Mouse (Mus musculus) hindbrain, embryonic 12.5 days (tissue): ENCODE results near the gene Rtn4rl1. TPM values are rescaled to one million over a fixed set of nuclear protein-coding genes. Genes with fewer than 3 reads are reported as not detected.
A peak's percentile ranks its signal among the peaks of the same experiment; 100 is the strongest.
"Not testable (repeated sequence)": the region's sequence is repeated elsewhere in the genome, so short reads cannot be mapped to it uniquely, and the experiment has no call there.

Experiments
- ATAC-seq: fragments of 200-750 bp; cut with Nextera tagmentation; 2 replicates; pipeline ENCODE4 v1.8.0; 2017; ENCODE audit warnings: moderate TSS enrichment; ENCODE audit not compliant: low FRiP score
- H3K27ac ChIP-seq: fragments of 300-500 bp; sonication (generic); 2 replicates; pipeline ENCODE4 v1.5.1; 2016; ENCODE audit warnings: mild to moderate bottlenecking
- H3K27me3 ChIP-seq: fragments of 300-500 bp; sonication (generic); 2 replicates; pipeline ENCODE4 v1.6.1; 2016; ENCODE audit warnings: mild to moderate bottlenecking
- H3K36me3 ChIP-seq: fragments of 300-500 bp; sonication (generic); 2 replicates; pipeline ENCODE4 v1.6.1; 2016; ENCODE audit warnings: mild to moderate bottlenecking
- H3K4me1 ChIP-seq: fragments of 300-500 bp; sonication (generic); 2 replicates; pipeline ENCODE4 v1.6.1; 2016
- H3K4me2 ChIP-seq: fragments of 300-500 bp; sonication (generic); replicated peaks from 2 replicates; pipeline ENCODE4 v1.6.1; 2016; ENCODE audit warnings: mild to moderate bottlenecking
- H3K4me3 ChIP-seq: fragments of 300-500 bp; sonication (generic); 2 replicates; pipeline ENCODE4 v1.5.1; 2016; ENCODE audit warnings: mild to moderate bottlenecking
- H3K9ac ChIP-seq: fragments of 300-500 bp; sonication (generic); 2 replicates; pipeline ENCODE4 v1.6.1; 2016; ENCODE audit warnings: mild to moderate bottlenecking, moderate library complexity
- H3K9me3 ChIP-seq: fragments of 300-500 bp; sonication (generic); replicated peaks from 2 replicates; pipeline ENCODE4 v1.6.1; 2016; ENCODE audit warnings: mild to moderate bottlenecking
- WGBS: fragments of 180-500 bp; shearing (Covaris S2); methylation state at CpG from one replicate; pipeline ENCODE4 v1.1.7; 2016; 5-methylcytosine and 5-hydroxymethylcytosine counted together
- polyA plus RNA-seq: library from polyadenylated mRNA; unstranded; fragments of >200 nt; fragmentation: Nextera tagmentation; extraction: Ambion mirVana; gene quantifications from 2 replicates; pipeline ENCODE4 v1.2.1, GENCODE M21; 2016

Rtn4rl1 gene
- polyA plus RNA-seq, 1 experiment from 2014 or later, result 5.1 TPM

GRCm38 (mm10) chr11:75174574-75174973 lies 19.0 kb upstream of the Rtn4rl1 start:
- ATAC-seq, H3K36me3 ChIP-seq, H3K4me2 ChIP-seq, H3K27ac ChIP-seq, H3K9ac ChIP-seq, H3K9me3 ChIP-seq, H3K4me3 ChIP-seq: not testable (repeated sequence)
- Histone ChIP-seq H3K4me1 (peaks cover 51% of the 10 kb centered on the region), H3K27me3 (peaks cover 50% of the 10 kb centered on the region)
- 73% methylated on average over 6 of the region's 6 CpGs for WGBS

GRCm38 (mm10) chr11:75178011-75178410 lies 15.6 kb upstream of the Rtn4rl1 start:
- peaks cover 22% of the 10 kb centered on the region for H3K36me3 ChIP-seq
- H3K4me2 ChIP-seq, result peak overlapping the region; percentile 98
- peaks cover 30% of the 10 kb centered on the region for H3K4me1 ChIP-seq
- H3K4me3 ChIP-seq, result peak overlapping the region; percentile 82
- H3K9ac ChIP-seq, result peak overlapping the region; percentile 76
- no peaks in the 10 kb centered on the region for H3K9me3 ChIP-seq
- peaks cover 16% of the 10 kb centered on the region for H3K27me3 ChIP-seq
- H3K27ac ChIP-seq, result peak overlapping the region; percentile 91
- 59% methylated on average over 12 of the region's 12 CpGs for WGBS
- no peak for ATAC-seq

GRCm38 (mm10) chr11:75178672-75179208 lies 14.8 kb upstream of the Rtn4rl1 start, which contains the start of gene Ovca2:
Gene Ovca2 (minus strand): TSS chr11:75178835.
- Histone ChIP-seq H3K9me3 (no peaks in the 10 kb centered on the region), H3K9ac (peak within 1 kb of the TSS; percentile 76), H3K27me3 (peaks cover 11% of the 10 kb centered on the region), H3K4me1 (peaks cover 32% of the 10 kb centered on the region), H3K36me3 (peaks cover 26% of the 10 kb centered on the region), H3K27ac (peak within 1 kb of the TSS; percentile 91), H3K4me2 (peak within 1 kb of the TSS; percentile 98), H3K4me3 (peak within 1 kb of the TSS; percentile 82)
- peak; percentile 95 for ATAC-seq
- WGBS, result under 1% methylated on average over 33 of the region's 33 CpGs

- Histone ChIP-seq H3K27ac (peak overlapping the region; percentile 60; the same call in 1 of the 2 replicates), H3K9me3 (no peaks in the 10 kb centered on the region), H3K4me1 (peaks cover 26% of the 10 kb centered on the region), H3K4me3 (no peak overlapping the region), H3K4me2 (no peak overlapping the region), H3K27me3 (no peaks in the 10 kb centered on the region), H3K9ac (no peak overlapping the region), H3K36me3 (peaks cover 17% of the 10 kb centered on the region)
- 74% methylated on average over 2 of the region's 2 CpGs for WGBS
- ATAC-seq, result no peak
Observed at GRCm38 (mm10) chr11:75183917-75184570, 9.5 kb upstream of the Rtn4rl1 start.

DNA sequence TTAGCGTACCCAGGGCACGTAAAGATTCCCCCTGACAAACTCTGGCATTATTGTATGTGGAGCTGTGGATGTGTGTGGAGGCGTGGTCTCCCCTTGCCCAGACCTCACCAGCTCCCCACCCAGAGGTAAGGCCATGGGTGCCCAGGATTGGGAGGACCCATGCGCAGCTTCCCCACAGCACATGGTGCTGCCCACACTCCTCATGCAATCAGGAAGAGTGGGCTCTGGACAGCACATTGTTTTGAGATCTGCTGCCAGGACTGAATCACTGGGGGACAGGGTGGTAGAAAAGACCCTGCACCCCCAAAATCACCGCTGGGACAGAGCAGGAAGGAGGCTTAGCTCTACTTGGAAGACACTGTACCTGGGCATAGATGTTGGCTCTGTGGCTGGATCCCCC lies 9.0 kb upstream of the Rtn4rl1 start:
- H3K4me3 ChIP-seq, result no peak overlapping the region
- no peaks in the 10 kb centered on the region for H3K9me3 ChIP-seq
- H3K27me3 ChIP-seq, result no peaks in the 10 kb centered on the region
- H3K4me1 ChIP-seq, result peaks cover 25% of the 10 kb centered on the region
- peak; percentile 9; the same call in 1 of the 2 replicates for ATAC-seq
- peaks cover 17% of the 10 kb centered on the region for H3K36me3 ChIP-seq
- no peak overlapping the region for H3K4me2 ChIP-seq
- H3K27ac ChIP-seq, result peak overlapping the region; percentile 60; the same call in 1 of the 2 replicates
- no peak overlapping the region for H3K9ac ChIP-seq
- 85% methylated on average over 5 of the region's 5 CpGs for WGBS

DNA sequence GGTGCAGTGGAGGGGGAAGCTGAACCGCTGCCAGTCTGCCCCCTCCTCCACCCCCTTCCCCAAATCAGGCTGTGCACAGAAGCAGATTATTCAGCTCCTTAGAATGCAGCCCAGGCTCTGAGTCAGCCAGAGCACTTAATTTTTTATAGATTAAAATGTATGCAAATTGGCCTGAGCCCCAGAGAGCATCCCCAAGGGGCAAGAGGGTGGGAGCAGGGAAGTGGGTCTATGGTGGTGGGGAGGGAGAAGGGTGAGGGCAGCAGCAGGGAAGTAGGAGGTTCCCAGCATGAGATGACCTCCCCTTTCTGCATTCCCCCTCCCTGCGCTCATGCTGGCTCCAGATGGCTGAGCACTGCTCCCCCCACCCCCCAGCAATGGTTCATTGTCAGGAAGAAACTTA lies 8.6 kb upstream of the Rtn4rl1 start:
- H3K4me1 ChIP-seq, result peaks cover 25% of the 10 kb centered on the region
- H3K27ac ChIP-seq, result peak overlapping the region; percentile 60
- peaks cover 17% of the 10 kb centered on the region for H3K36me3 ChIP-seq
- WGBS, result 55% methylated on average over 2 of the region's 2 CpGs
- no peaks in the 10 kb centered on the region for H3K9me3 ChIP-seq
- H3K9ac ChIP-seq, result no peak overlapping the region
- peak; percentile 16; the same call in 1 of the 2 replicates for ATAC-seq
- no peak overlapping the region for H3K4me3 ChIP-seq
- H3K4me2 ChIP-seq, result no peak overlapping the region
- H3K27me3 ChIP-seq, result no peaks in the 10 kb centered on the region

GRCm38 (mm10) chr11:75189713-75190370 lies 3.7 kb upstream of the Rtn4rl1 start:
- Histone ChIP-seq H3K9me3 (no peaks in the 10 kb centered on the region), H3K36me3 (no peaks in the 10 kb centered on the region), H3K4me2 (peak overlapping the region; percentile 71), H3K4me1 (peaks cover 41% of the 10 kb centered on the region), H3K4me3 (peak overlapping the region; percentile 71), H3K27me3 (peaks cover 38% of the 10 kb centered on the region), H3K27ac (no peak overlapping the region), H3K9ac (peak overlapping the region; percentile 67)
- WGBS, result under 1% methylated on average over 22 of the region's 22 CpGs
- peak; percentile 24 for ATAC-seq

- no peak overlapping the region for H3K27ac ChIP-seq
Observed at GRCm38 (mm10) chr11:75190371-75190724, 3.2 kb upstream of the Rtn4rl1 start.

DNA sequence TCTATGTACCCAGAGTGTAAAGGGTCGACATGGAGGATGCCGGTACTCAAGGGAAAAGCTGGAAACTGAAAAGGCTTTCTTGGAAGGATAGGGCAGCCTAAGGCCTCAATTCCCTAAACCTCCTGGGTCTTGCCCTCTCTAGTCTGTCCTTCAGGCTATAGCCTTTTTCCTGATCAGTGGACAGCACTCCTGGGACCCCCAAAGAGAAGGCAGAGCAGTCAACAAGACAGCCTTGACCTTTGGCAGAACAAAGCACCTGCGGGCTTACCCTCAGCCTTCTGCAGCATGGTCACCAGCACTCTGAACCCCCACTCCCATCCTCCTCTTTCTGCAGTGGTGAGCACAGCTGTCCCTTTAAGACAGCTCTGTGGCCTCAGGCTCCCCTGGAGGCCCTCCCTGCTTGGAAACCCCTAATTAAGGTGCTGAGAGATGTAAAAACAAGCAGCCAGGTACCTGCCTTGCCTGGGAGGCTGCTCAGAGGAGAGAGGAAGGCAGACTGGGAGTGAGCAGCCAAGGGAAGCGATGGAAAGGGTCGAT lies 2.6 kb upstream of the Rtn4rl1 start, which contains the start of gene Dph1:
Gene Dph1, minus strand, starts transcription at position 337 of the 537 bp plus-strand sequence.
- Histone ChIP-seq H3K27ac (no peak within 1 kb of the TSS), H3K36me3 (no peaks in the 10 kb centered on the region), H3K4me1 (peaks cover 44% of the 10 kb centered on the region), H3K4me3 (peak within 1 kb of the TSS; percentile 71), H3K9me3 (no peaks in the 10 kb centered on the region), H3K9ac (peak within 1 kb of the TSS; percentile 67), H3K27me3 (peaks cover 50% of the 10 kb centered on the region), H3K4me2 (peak within 1 kb of the TSS; percentile 71)
- no peak for ATAC-seq
- 55% methylated on average over 5 of the region's 5 CpGs for WGBS

More at GRCm38 (mm10) chr11:75190371-75190724, 3.2 kb upstream of the Rtn4rl1 start:
- H3K27me3 ChIP-seq, result peaks cover 43% of the 10 kb centered on the region
- peak overlapping the region; percentile 67 for H3K9ac ChIP-seq
- peak overlapping the region; percentile 71 for H3K4me3 ChIP-seq
- H3K4me2 ChIP-seq, result peak overlapping the region; percentile 71
- peaks cover 41% of the 10 kb centered on the region for H3K4me1 ChIP-seq
- H3K36me3 ChIP-seq, result no peaks in the 10 kb centered on the region
- peak; percentile 71 for ATAC-seq
- H3K9me3 ChIP-seq, result no peaks in the 10 kb centered on the region
- 1% methylated on average over 24 of the region's 24 CpGs for WGBS

DNA sequence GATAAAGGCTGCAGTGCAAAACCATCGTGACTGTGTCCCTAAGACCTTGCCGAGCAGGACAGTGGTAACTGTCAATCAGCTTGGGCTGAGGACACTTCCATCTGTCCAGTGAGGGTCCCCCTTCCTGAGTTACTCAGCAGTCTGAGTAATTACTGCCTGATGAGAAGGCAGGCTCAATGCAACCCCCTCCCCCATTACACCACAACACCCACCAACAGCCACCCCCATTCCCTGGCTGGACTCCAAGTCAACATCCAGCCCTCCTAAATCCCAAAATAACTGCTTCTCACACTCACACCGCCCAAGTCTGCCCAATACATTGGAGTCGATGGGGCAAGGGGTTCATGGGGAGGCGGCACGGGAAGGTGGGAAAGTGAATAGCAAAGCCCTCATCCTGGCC lies 1.7 kb upstream of the Rtn4rl1 start:
- WGBS, result 66% methylated on average over 6 of the region's 6 CpGs
- Histone ChIP-seq H3K4me1 (peaks cover 46% of the 10 kb centered on the region), H3K4me2 (no peak overlapping the region), H3K9me3 (no peaks in the 10 kb centered on the region), H3K36me3 (no peaks in the 10 kb centered on the region), H3K4me3 (no peak overlapping the region), H3K9ac (no peak overlapping the region), H3K27me3 (peaks cover 58% of the 10 kb centered on the region), H3K27ac (no peak overlapping the region)
- ATAC-seq, result no peak

DNA sequence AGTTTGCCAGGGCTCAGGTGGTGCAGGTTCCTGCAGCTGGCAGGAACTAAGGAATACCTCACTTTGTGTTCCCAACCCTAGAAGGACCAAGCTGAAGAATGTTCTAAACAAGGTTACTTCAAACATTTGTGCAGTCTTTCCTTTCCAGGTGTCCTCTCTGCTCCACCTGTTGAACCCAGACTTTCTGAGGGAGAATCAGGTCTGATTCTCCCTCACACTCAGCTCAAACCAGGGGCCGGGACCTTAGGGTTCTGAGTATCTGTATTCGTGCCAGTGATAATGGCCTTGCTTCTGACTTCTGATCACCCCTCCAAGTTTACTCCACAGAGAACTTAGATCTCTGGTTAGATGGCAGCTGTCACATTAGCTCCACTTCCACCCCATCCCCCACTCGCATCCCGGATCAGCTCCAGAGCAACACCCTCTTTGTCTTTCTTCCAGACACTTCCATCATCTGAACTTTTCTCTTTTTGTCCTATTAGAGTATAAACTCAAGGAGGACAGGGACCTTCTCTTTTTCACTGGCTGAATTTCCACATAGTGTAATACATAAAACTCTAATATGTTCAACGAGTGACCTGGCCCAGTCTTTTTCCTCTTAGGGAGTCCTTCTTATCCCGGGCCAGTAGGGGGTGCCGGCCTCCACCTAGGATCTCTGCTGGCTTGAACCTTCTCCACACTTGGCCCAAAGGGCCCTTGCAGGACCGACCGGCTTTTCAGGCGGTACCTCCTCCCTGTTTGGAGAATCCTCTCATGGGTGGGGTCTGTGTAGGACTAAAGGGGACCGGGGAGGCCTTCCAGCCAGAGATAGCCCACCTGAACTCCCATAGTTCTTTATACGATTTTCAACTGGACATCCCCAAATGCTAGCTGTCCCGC lies 1.0 kb upstream of the Rtn4rl1 start:
- peak overlapping the region; percentile 48 for H3K4me3 ChIP-seq
- H3K36me3 ChIP-seq, result no peaks in the 10 kb centered on the region
- peaks cover 46% of the 10 kb centered on the region for H3K4me1 ChIP-seq
- no peak overlapping the region for H3K27ac ChIP-seq
- peaks cover 66% of the 10 kb centered on the region for H3K27me3 ChIP-seq
- peak overlapping the region; percentile 77 for H3K4me2 ChIP-seq
- 0 out of 2 replicates have a peak, but pooled peaks have one; percentile 39 for ATAC-seq
- whole genome bisulfite sequencing, result 21% methylated on average over 13 of the region's 13 CpGs
- peak overlapping the region; percentile 57; the same call in 1 of the 2 replicates for H3K9ac ChIP-seq
- H3K9me3 ChIP-seq, result no peaks in the 10 kb centered on the region
